Mouse (Mus musculus) liver, embryonic 16.5 days (tissue): ENCODE measurements around the gene Gm2016. TPM values are rescaled to one million over a fixed set of nuclear protein-coding genes. Genes with fewer than 3 reads are reported as not detected.

Experiments used
- polyA plus RNA-seq: library from polyadenylated mRNA; unstranded; fragments of >200 nt; fragmentation: Nextera tagmentation; extraction: Ambion mirVana; gene quantifications from 2 replicates; pipeline ENCODE4 v1.2.1, GENCODE M21; 2015

The Gm2016 gene
- polyA plus RNA-seq, 1 experiment from 2014 or later, result not detected

Other genes with a start within 250 kb of the Gm2016 start
- not detected in 2 replicates for gene Gm16381, start 229.5 kb upstream of the Gm2016 start, polyA plus RNA-seq
- not detected in 2 replicates for gene Gm21319, start 98.3 kb upstream of the Gm2016 start, polyA plus RNA-seq
- not detected in 2 replicates for gene Gm21936, start 78.6 kb upstream of the Gm2016 start, polyA plus RNA-seq
- gene BB287469, start 57.5 kb upstream of the Gm2016 start, polyA plus RNA-seq, result 0.26 TPM in 1 of 2 replicates, not detected in the other
- gene Gm2001, start 31.7 kb upstream of the Gm2016 start, polyA plus RNA-seq, result not detected in 2 replicates
- not detected in 2 replicates for gene Gm2022, start 21.3 kb downstream of the Gm2016 start, polyA plus RNA-seq
- gene Gm2035, start 45.8 kb downstream of the Gm2016 start, polyA plus RNA-seq, result not detected in 2 replicates
- not detected in 2 replicates for gene Gm2042, start 80.0 kb downstream of the Gm2016 start, polyA plus RNA-seq
- not detected in 2 replicates for gene Gm2075, start 137.8 kb downstream of the Gm2016 start, polyA plus RNA-seq
- not detected in 2 replicates for gene Gm6803, start 144.7 kb downstream of the Gm2016 start, polyA plus RNA-seq
- gene Gm2056, start 152.9 kb downstream of the Gm2016 start, polyA plus RNA-seq, result not detected in 2 replicates
- gene Gm16368, start 209.6 kb downstream of the Gm2016 start, polyA plus RNA-seq, result not detected in 2 replicates